Mouse (Mus musculus): Measurements from ENCODE around the gene Capn8. TPM values are rescaled to one million over a fixed set of nuclear protein-coding genes. Genes with fewer than 3 reads are reported as not detected.

Gene Capn8
- polyA plus RNA-seq, 1 experiment from 2014 or later = not detected

DNA sequence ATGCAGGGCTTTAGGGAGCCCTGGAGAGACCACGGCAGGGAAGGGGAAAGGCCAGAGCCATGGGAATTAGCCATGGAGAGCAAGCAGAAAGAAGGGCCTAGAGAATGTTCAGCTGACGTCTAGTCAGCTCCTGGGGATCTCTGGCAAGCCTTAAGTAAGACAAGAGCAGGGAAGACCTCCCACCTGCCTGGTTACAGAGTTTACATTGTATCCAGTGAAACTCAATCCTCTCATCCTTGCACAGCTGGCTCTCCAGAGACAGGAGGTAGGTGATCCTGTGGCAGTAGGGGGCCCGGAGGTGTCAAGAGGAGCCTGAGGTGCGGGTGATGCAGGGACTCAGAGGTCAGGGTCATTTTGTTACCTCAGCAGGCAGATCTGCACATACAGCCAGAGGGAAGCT is 100.0 kb downstream of the Capn8 start:
- Histone ChIP-seq H3K27ac (replicated peaks; ENCODE audit: low read depth, low read length) (no peak overlapping the region), H3K4me2 (ENCODE audit: low read depth, severe bottlenecking) (no peak overlapping the region), H3K4me1 (ENCODE audit: control insufficient read depth, insufficient read depth, low read length) (peaks cover 2% of the 10 kb centered on the region), H3K36me3 (ENCODE audit: control insufficient read depth, insufficient read depth, low read length) (no peaks in the 10 kb centered on the region), H3K4me3 (ENCODE audit: low read depth, low read length) (no peak overlapping the region), H3K9me3 (ENCODE audit: control insufficient read depth, low read length) (no peaks in the 10 kb centered on the region), H3K27me3 (ENCODE audit: control insufficient read depth, insufficient read depth, low read length) (no peaks in the 10 kb centered on the region), H3K9ac (ENCODE audit: low read length) (no peak overlapping the region)
- ATAC-seq (ENCODE audit: insufficient number of reproducible peaks, low FRiP score, low TSS enrichment, low read depth) = no peak
- 56% methylated on average over 4 of the region's 4 CpGs for WGBS
- DNase-seq (ENCODE audit: low spot score) = no peak

DNA sequence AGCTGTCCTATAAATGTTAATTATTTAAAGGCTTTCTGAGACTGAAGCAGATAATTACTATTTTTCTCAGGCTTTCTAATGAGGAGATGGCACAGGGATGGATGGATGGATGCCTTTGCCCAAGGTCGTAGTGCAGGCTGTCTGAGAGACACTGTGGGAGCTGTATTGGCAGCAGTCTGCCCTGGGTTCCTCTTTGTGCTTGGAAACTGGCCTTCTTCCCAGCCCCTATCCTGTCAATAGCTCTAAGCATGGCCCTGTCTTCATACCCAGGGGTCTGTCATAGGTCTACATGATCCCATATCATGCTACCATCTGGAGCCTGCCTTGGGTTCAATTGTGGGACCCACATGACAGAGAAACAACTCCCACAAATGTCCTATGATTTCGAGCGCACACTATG is 102.5 kb downstream of the Capn8 start:
- peaks cover 16% of the 10 kb centered on the region for H3K4me1 ChIP-seq (ENCODE audit: control insufficient read depth, insufficient read depth, low read length)
- no peaks in the 10 kb centered on the region for H3K27me3 ChIP-seq (ENCODE audit: control insufficient read depth, insufficient read depth, low read length)
- ATAC-seq (ENCODE audit: insufficient number of reproducible peaks, low FRiP score, low TSS enrichment, low read depth) (no peak), DNase-seq (ENCODE audit: low spot score) (no peak)
- H3K36me3 ChIP-seq (ENCODE audit: control insufficient read depth, insufficient read depth, low read length) = no peaks in the 10 kb centered on the region
- no peak overlapping the region for H3K9ac ChIP-seq (ENCODE audit: low read length)
- H3K9me3 ChIP-seq (ENCODE audit: control insufficient read depth, low read length) = no peaks in the 10 kb centered on the region
- H3K27ac ChIP-seq (replicated peaks; ENCODE audit: low read depth, low read length) = no peak overlapping the region
- 94% methylated on average over 3 of the region's 3 CpGs for WGBS
- H3K4me3 ChIP-seq (ENCODE audit: low read depth, low read length) = no peak overlapping the region
- H3K4me2 ChIP-seq (ENCODE audit: low read depth, severe bottlenecking) = no peak overlapping the region

DNA sequence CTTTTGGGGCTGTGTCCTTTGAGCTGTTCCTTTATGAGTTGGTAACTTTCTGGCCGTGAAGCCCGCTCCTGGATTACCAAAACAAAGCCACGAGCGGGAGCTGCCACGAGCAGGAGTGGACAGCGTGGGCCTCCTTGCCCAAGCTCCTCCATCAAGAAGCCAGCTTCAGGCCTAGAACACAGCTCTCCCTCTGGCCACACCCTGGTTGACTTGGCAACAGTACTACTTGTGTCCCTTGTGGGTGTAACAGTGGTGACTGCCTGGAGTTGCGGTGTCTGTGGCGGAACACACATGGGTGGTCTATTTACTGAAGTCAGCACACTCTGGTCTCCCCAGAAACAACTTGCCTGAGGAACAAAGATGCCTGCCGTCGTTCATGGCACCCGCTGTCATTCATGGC is 104.9 kb downstream of the Capn8 start:
- no peak overlapping the region for H3K9ac ChIP-seq (ENCODE audit: low read length)
- 88% methylated on average over 11 of the region's 11 CpGs for WGBS
- no peak overlapping the region for H3K4me2 ChIP-seq (ENCODE audit: low read depth, severe bottlenecking)
- no peak overlapping the region for H3K4me3 ChIP-seq (ENCODE audit: low read depth, low read length)
- DNase-seq (ENCODE audit: low spot score) = no peak
- 0 out of 2 replicates have a peak overlapping the region, but pooled peaks have one; percentile 14 for H3K27ac ChIP-seq (replicated peaks; ENCODE audit: low read depth, low read length)
- no peaks in the 10 kb centered on the region for H3K36me3 ChIP-seq (ENCODE audit: control insufficient read depth, insufficient read depth, low read length)
- ATAC-seq (ENCODE audit: insufficient number of reproducible peaks, low FRiP score, low TSS enrichment, low read depth) = no peak
- H3K9me3 ChIP-seq (ENCODE audit: control insufficient read depth, low read length) = no peaks in the 10 kb centered on the region
- peaks cover 16% of the 10 kb centered on the region for H3K4me1 ChIP-seq (ENCODE audit: control insufficient read depth, insufficient read depth, low read length)
- no peaks in the 10 kb centered on the region for H3K27me3 ChIP-seq (ENCODE audit: control insufficient read depth, insufficient read depth, low read length)

DNA sequence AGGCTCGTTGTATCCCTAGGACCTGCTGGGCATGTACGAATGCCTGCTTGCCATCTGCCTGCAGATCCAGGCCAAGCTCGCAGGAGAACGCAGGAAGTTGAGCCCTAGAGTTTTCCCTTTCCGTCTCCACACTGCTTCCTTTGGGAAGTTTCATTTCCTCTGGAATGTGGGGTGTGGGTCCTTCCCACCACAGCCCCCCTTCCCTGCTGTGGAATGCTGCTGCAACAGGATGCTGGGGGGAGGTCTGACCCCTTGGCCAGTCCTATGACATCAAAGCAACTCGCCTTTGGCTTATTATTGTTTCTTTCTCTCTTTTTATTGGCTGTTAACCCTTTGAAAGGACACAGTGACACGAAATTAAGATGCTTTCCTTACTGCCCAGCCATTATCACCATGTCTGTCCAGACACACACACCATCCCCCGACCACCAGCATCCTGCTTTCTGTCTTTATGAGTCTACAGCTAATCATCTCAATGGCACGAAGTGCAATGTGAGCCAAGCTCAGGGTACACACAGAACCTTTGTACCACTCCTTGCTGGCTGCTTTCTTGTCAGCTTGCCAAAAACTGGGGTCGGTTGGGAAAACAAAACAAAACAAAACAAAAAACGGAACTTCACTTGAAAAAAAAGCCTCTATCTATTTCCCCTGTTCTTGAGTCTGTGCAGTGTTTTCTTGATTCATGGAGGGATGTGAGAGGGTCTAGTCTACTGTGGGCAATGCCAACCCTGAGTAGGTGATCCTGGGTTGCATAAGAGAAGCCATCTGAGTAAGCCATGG is 105.9 kb downstream of the Capn8 start:
- DNase-seq (ENCODE audit: low spot score) (peak; percentile 61), ATAC-seq (ENCODE audit: insufficient number of reproducible peaks, low FRiP score, low TSS enrichment, low read depth) (peak; percentile 61; the same call in 1 of the 2 replicates)
- peak overlapping the region; percentile 61 for H3K27ac ChIP-seq (replicated peaks; ENCODE audit: low read depth, low read length)
- WGBS = 15% methylated on average over 11 of the region's 11 CpGs
- H3K9me3 ChIP-seq (ENCODE audit: control insufficient read depth, low read length) = no peaks in the 10 kb centered on the region
- no peak overlapping the region for H3K4me3 ChIP-seq (ENCODE audit: low read depth, low read length)
- H3K4me2 ChIP-seq (ENCODE audit: low read depth, severe bottlenecking) = no peak overlapping the region
- H3K27me3 ChIP-seq (ENCODE audit: control insufficient read depth, insufficient read depth, low read length) = no peaks in the 10 kb centered on the region
- 0 out of 2 replicates have a peak overlapping the region, but pooled peaks have one; percentile 2 for H3K9ac ChIP-seq (ENCODE audit: low read length)
- no peaks in the 10 kb centered on the region for H3K36me3 ChIP-seq (ENCODE audit: control insufficient read depth, insufficient read depth, low read length)
- peaks cover 16% of the 10 kb centered on the region for H3K4me1 ChIP-seq (ENCODE audit: control insufficient read depth, insufficient read depth, low read length)

DNA sequence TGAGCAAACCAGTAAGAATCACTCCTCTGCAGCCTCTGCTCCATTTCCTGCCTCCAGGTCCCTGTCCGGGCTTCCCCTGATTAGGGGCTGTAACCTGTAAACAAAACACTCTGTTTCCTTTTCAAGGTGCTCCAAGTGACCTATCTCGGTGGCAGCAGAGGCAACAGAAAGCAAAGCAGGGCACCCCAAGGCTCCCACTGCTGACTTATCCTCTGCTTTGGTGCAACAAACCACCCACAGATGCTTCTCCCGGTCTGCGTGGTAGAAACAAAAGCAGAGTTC is 106.5 kb downstream of the Capn8 start:
- no peak overlapping the region for H3K4me3 ChIP-seq (ENCODE audit: low read depth, low read length)
- H3K27me3 ChIP-seq (ENCODE audit: control insufficient read depth, insufficient read depth, low read length) = no peaks in the 10 kb centered on the region
- DNase-seq (ENCODE audit: low spot score) (no peak), ATAC-seq (ENCODE audit: insufficient number of reproducible peaks, low FRiP score, low TSS enrichment, low read depth) (no peak)
- no peak overlapping the region for H3K9ac ChIP-seq (ENCODE audit: low read length)
- WGBS = 27% methylated on average over 4 of the region's 4 CpGs
- H3K4me2 ChIP-seq (ENCODE audit: low read depth, severe bottlenecking) = no peak overlapping the region
- H3K27ac ChIP-seq (replicated peaks; ENCODE audit: low read depth, low read length) = peak overlapping the region; percentile 61; the same call in 1 of the 2 replicates
- no peaks in the 10 kb centered on the region for H3K9me3 ChIP-seq (ENCODE audit: control insufficient read depth, low read length)
- peaks cover 16% of the 10 kb centered on the region for H3K4me1 ChIP-seq (ENCODE audit: control insufficient read depth, insufficient read depth, low read length)
- H3K36me3 ChIP-seq (ENCODE audit: control insufficient read depth, insufficient read depth, low read length) = no peaks in the 10 kb centered on the region

DNA sequence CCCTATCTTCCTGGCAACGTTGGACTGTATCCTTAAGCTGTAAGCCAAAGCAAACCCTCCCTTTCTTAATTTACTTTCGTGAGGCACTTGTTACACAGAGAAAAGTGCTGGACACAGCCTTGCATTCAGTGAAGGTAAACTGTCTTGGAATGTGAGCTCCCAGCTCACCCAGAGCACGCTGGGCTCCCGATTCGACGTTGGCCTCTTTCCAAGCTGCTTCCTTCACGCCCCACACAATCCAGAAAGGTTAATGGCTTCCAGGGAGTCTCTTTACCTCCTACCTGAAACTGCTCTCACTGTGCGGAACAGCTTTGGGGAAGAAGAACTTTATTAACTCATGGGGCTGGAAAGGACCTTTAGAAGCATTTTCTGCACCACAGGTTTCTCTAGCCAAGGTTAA is 110.5 kb downstream of the Capn8 start:
- Histone ChIP-seq H3K27me3 (ENCODE audit: control insufficient read depth, insufficient read depth, low read length) (no peaks in the 10 kb centered on the region), H3K36me3 (ENCODE audit: control insufficient read depth, insufficient read depth, low read length) (no peaks in the 10 kb centered on the region), H3K4me3 (ENCODE audit: low read depth, low read length) (no peak overlapping the region), H3K9me3 (ENCODE audit: control insufficient read depth, low read length) (no peaks in the 10 kb centered on the region), H3K27ac (replicated peaks; ENCODE audit: low read depth, low read length) (no peak overlapping the region), H3K4me1 (ENCODE audit: control insufficient read depth, insufficient read depth, low read length) (peaks cover 9% of the 10 kb centered on the region), H3K9ac (ENCODE audit: low read length) (no peak overlapping the region), H3K4me2 (ENCODE audit: low read depth, severe bottlenecking) (no peak overlapping the region)
- ATAC-seq (ENCODE audit: insufficient number of reproducible peaks, low FRiP score, low TSS enrichment, low read depth) = no peak
- WGBS = 80% methylated on average over 8 of the region's 8 CpGs
- DNase-seq (ENCODE audit: low spot score) = no peak

DNA sequence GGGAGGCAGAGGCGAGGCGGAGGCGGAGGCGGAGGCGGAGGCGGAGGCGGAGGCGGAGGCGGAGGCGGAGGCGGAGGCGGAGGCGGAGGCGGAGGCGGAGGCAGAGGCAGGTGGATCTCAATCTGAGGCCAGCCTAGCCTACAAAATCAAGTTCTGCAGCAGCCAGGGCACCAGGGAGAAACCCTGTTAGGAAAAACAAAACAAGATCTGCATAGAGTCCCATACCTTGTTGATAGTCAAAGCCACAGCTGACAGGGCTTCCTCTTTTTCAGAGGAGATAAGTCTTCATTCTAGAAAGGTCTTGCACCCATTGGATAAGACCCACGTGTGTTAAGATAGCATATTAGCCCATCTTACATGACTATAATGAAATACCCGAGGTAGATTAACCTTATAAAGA is 113.3 kb downstream of the Capn8 start:
- Histone ChIP-seq H3K4me2 (ENCODE audit: low read depth, severe bottlenecking) (no peak overlapping the region), H3K27ac (replicated peaks; ENCODE audit: low read depth, low read length) (no peak overlapping the region), H3K9me3 (ENCODE audit: control insufficient read depth, low read length) (no peaks in the 10 kb centered on the region), H3K36me3 (ENCODE audit: control insufficient read depth, insufficient read depth, low read length) (no peaks in the 10 kb centered on the region), H3K4me1 (ENCODE audit: control insufficient read depth, insufficient read depth, low read length) (peaks cover 3% of the 10 kb centered on the region; the same call in 1 of the 2 replicates), H3K4me3 (ENCODE audit: low read depth, low read length) (no peak overlapping the region), H3K27me3 (ENCODE audit: control insufficient read depth, insufficient read depth, low read length) (no peaks in the 10 kb centered on the region), H3K9ac (ENCODE audit: low read length) (no peak overlapping the region)
- 96% methylated on average over 17 of the region's 17 CpGs for WGBS
- ATAC-seq (ENCODE audit: insufficient number of reproducible peaks, low FRiP score, low TSS enrichment, low read depth) (no peak), DNase-seq (ENCODE audit: low spot score) (no peak)

DNA sequence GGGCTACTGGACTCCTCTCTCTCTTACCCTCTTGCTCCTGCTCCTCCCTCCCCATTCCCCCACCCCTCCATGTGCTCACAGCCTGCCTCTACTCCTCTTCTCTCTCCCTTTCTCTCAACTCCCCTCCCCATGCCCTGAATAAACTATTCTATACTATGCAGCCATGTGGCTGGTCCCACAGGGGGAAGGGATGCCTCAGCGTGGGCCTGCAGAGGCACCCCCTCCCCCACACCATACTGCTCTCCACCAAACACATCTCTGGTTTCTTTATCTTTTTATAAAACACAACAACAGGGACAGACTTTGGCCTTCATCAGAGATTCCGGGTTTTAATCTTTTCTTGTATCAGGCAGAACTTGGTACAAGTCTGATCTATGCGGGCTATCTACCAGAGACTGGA is 114.4 kb downstream of the Capn8 start:
- DNase-seq (ENCODE audit: low spot score) (no peak), ATAC-seq (ENCODE audit: insufficient number of reproducible peaks, low FRiP score, low TSS enrichment, low read depth) (no peak)
- Histone ChIP-seq H3K4me2 (ENCODE audit: low read depth, severe bottlenecking) (no peak overlapping the region), H3K9ac (ENCODE audit: low read length) (no peak overlapping the region), H3K27me3 (ENCODE audit: control insufficient read depth, insufficient read depth, low read length) (no peaks in the 10 kb centered on the region), H3K27ac (replicated peaks; ENCODE audit: low read depth, low read length) (no peak overlapping the region), H3K4me1 (ENCODE audit: control insufficient read depth, insufficient read depth, low read length) (peaks cover 3% of the 10 kb centered on the region; the same call in 1 of the 2 replicates), H3K4me3 (ENCODE audit: low read depth, low read length) (no peak overlapping the region), H3K36me3 (ENCODE audit: control insufficient read depth, insufficient read depth, low read length) (no peaks in the 10 kb centered on the region), H3K9me3 (ENCODE audit: control insufficient read depth, low read length) (no peaks in the 10 kb centered on the region)
- 68% methylated on average over 3 of the region's 3 CpGs for WGBS

DNA sequence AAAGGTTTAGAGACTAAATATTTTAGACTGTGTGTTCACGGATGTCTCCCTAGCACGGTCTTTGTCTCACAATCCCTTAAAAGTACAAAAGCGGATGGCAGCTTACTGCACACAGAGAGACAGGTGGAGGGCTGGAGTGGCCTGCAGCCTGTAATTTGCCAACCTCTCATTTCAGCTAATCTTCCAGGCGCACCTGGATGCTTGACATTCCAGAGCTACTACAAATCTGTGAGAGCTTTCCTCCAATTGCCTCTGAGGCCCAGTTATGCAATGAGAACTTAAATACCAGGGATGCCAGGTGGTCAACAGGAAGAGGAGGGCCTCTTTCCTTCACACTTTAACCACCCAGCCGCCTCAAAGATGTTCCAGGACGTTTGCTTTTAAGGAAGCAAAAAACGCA is 114.8 kb downstream of the Capn8 start:
- no peak for ATAC-seq (ENCODE audit: insufficient number of reproducible peaks, low FRiP score, low TSS enrichment, low read depth)
- Histone ChIP-seq H3K4me2 (ENCODE audit: low read depth, severe bottlenecking) (no peak overlapping the region; the same call in 1 of the 2 replicates), H3K27ac (replicated peaks; ENCODE audit: low read depth, low read length) (no peak overlapping the region)

More for the DNA sequence above, 114.8 kb downstream of the Capn8 start:
- H3K27me3 ChIP-seq (ENCODE audit: control insufficient read depth, insufficient read depth, low read length) = no peaks in the 10 kb centered on the region
- H3K36me3 ChIP-seq (ENCODE audit: control insufficient read depth, insufficient read depth, low read length) = no peaks in the 10 kb centered on the region
- no peaks in the 10 kb centered on the region for H3K9me3 ChIP-seq (ENCODE audit: control insufficient read depth, low read length)
- 59% methylated on average over 7 of the region's 7 CpGs for WGBS
- H3K4me3 ChIP-seq (ENCODE audit: low read depth, low read length) = no peak overlapping the region
- no peak for DNase-seq (ENCODE audit: low spot score)
- H3K4me1 ChIP-seq (ENCODE audit: control insufficient read depth, insufficient read depth, low read length) = peaks cover 3% of the 10 kb centered on the region; the same call in 1 of the 2 replicates
- no peak overlapping the region for H3K9ac ChIP-seq (ENCODE audit: low read length)
